Mouse (Mus musculus): Measurements from ENCODE around the gene Actg1. TPM values are rescaled to one million over a fixed set of nuclear protein-coding genes. Genes with fewer than 3 reads are reported as not detected.

Gene Actg1
- total RNA-seq, 4 experiments from 2014 or later: 131 to 185 (median 162) TPM

Small RNA genes lying within 50 kb of the gene (microRNA-seq; reads per million reads assigned to microRNA genes)
- not detected for gene Gm23419
- not detected for gene Mir6935

Other genes with a start within 250 kb of the Actg1 start
- gene Tepsin, start 249.8 kb downstream of the Actg1 start, total RNA-seq (2022): 1 to 10 TPM; 4.9 to 5.8 (median 5.4) TPM
- 10 to 100 TPM; 34.0 to 46.3 (median 41.0) TPM for gene Ndufaf8, start 249.6 kb downstream of the Actg1 start, total RNA-seq (2022)
- gene Slc38a10, start 197.2 kb downstream of the Actg1 start, total RNA-seq (2022): 10 to 100 TPM; 36.3 to 53.3 (median 39.2) TPM
- 1 to 10 TPM; 3.6 to 5.8 (median 4.7) TPM for gene Bahcc1, start 115.6 kb downstream of the Actg1 start, total RNA-seq (2022)
- under 1 TPM in 3 of 4 experiments, not detected in 1; 0.21 to 0.54 (median 0.29) TPM for gene Fscn2, start 13.0 kb upstream of the Actg1 start, total RNA-seq (2022)
- gene Faap100, start 30.2 kb upstream of the Actg1 start, total RNA-seq (2022): 10 to 100 TPM; 11.5 to 13.5 (median 13.3) TPM
- gene Nploc4, start 89.2 kb upstream of the Actg1 start, total RNA-seq (2022): 10 to 100 TPM; 87.7 to 97.5 (median 90.6) TPM
- gene Tspan10, start 94.1 kb upstream of the Actg1 start, total RNA-seq (2022): 1 to 10 TPM in 1 of 4 experiments, not detected in 3; 1.2 TPM
- gene Pde6g, start 105.0 kb upstream of the Actg1 start, total RNA-seq (2022): 1 to 10 TPM in 2 of 4 experiments, under 1 TPM in 2; 0.70 to 1.0 (median 0.94) TPM
- gene Oxld1, start 109.5 kb upstream of the Actg1 start, total RNA-seq (2022): 10 to 100 TPM; 20.4 to 26.4 (median 22.2) TPM
- gene Ccdc137, start 109.6 kb upstream of the Actg1 start, total RNA-seq (2022): 1 to 10 TPM; 4.5 to 6.0 (median 5.1) TPM
- 1 to 10 TPM; 4.7 to 7.5 (median 6.2) TPM for gene Arl16, start 119.1 kb upstream of the Actg1 start, total RNA-seq (2022)
- 100 to 1,000 TPM; 121 to 138 (median 132) TPM for gene Mrpl12, start 136.1 kb upstream of the Actg1 start, total RNA-seq (2022)
- 1 to 10 TPM; 1.9 to 5.0 (median 3.1) TPM for gene Slc25a10, start 143.3 kb upstream of the Actg1 start, total RNA-seq (2022)
- gene Gcgr, start 182.2 kb upstream of the Actg1 start, total RNA-seq (2022): under 1 TPM in 1 of 4 experiments, not detected in 3; 0.29 TPM
- gene Mcrip1, start 201.2 kb upstream of the Actg1 start, total RNA-seq (2022): 10 to 100 TPM; 18.6 to 20.5 (median 20.1) TPM
- 100 to 1,000 TPM; 157 to 382 (median 178) TPM for gene Ppp1r27, start 202.6 kb upstream of the Actg1 start, total RNA-seq (2022)
- 100 to 1,000 TPM; 162 to 245 (median 209) TPM for gene P4hb, start 224.7 kb upstream of the Actg1 start, total RNA-seq (2022)
- 10 to 100 TPM; 74.3 to 86.2 (median 80.7) TPM for gene Arhgdia, start 233.1 kb upstream of the Actg1 start, total RNA-seq (2022)
- gene Alyref, start 249.8 kb upstream of the Actg1 start, total RNA-seq (2022): 10 to 100 TPM; 20.1 to 40.8 (median 35.8) TPM
- gene Anapc11, start 249.9 kb upstream of the Actg1 start, total RNA-seq (2022): 10 to 100 TPM; 42.5 to 54.1 (median 49.7) TPM

Data from gastrocnemius, adult 8-10 months (tissue).